Mouse (Mus musculus) C2C12 (cell line): ENCODE data around the gene AI182371.

Experiments used
- CEBPB ChIP-seq: IDR thresholded peaks from one replicate; pipeline ENCODE4 v1.6.1; 2011; ENCODE audit warnings: low read depth, mild to moderate bottlenecking, control low read depth, moderate library complexity
- CTCF ChIP-seq: IDR thresholded peaks from one replicate; pipeline ENCODE4 v1.5.1; 2011; ENCODE audit not compliant: control insufficient read depth, insufficient read depth, insufficient read length

- TF ChIP-seq CTCF (no peak), CEBPB (no peak)
These were observed 3.5 kb upstream of the AI182371 start for GRCm38 (mm10) chr2:35104843-35105242.
